Mouse (Mus musculus): ENCODE measurements around the gene Bnc2.

- TF ChIP-seq POLR2A (IDR thresholded peaks at IDR 0.05; ENCODE audit: control insufficient read depth, extremely low read depth, insufficient read depth, low read length, poor library complexity) (no peak), CTCF (IDR thresholded peaks at IDR 0.05; ENCODE audit: borderline replicate concordance, control insufficient read depth, extremely low read depth, insufficient read depth, low read length, poor library complexity) (no peak)
These were observed 343.6 kb downstream of the Bnc2 start for GRCm38 (mm10) chr4:84331450-84331849.

All from thymus, adult 2 months (tissue).